Mouse (Mus musculus): ENCODE data around the gene Rxrb.

Rxrb gene

DNA sequence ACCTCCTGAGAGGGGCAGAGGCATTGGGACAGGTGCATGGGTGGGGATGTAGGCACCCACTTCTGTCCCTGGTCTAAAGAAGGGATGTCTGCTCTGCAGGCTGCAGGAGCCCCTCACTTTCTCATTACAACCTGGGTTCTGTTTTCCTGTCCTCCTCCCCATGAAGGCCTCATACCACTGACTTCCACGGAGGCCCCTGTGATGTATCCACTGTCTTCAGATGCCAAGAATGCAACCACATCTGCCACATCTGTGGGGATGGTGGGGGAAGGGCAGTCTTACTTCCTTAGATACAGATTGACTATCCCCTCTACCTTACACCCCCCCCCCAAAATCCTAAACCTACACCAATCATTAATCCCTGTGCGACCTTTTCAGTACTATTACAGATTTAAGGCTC is 5.4 kb upstream of the Rxrb start:
- DNase-seq = no peak

DNA sequence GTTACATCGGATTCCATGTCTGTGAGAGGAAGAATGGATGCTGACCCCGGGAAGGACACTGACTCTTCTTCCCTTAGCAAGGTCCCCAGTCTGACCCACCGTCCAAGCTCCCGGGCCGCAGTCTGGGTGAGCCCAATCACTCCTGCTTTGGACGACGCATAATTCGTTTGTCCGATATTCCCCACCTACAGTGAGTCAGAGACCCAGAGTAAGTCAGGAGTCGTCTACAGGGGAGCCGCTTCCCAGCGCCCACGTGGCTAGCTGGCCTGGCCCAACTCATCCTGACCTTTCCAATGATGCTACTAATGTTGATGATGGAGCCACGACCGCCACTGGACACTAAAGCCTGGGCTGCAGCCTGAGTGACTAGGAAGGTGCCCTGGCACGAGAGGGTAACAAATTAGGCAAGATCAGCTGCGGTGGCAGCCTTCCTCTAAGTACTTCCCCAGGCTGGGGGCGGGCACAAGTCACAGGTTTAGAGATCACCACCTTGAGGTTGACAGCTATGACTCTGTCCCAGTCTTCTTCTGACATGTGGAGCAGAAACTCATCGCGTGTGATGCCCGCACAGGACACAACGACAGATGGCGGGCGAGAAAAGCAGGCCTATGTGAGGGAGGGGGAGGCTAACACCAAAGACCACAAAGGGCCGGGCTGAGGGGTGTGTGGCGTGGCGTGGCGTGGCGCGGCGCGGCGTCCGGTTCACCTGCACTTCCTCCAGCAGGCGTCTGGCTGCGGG is 4.5 kb upstream of the Rxrb start:
- DNase-seq = peak; percentile 24

DNA sequence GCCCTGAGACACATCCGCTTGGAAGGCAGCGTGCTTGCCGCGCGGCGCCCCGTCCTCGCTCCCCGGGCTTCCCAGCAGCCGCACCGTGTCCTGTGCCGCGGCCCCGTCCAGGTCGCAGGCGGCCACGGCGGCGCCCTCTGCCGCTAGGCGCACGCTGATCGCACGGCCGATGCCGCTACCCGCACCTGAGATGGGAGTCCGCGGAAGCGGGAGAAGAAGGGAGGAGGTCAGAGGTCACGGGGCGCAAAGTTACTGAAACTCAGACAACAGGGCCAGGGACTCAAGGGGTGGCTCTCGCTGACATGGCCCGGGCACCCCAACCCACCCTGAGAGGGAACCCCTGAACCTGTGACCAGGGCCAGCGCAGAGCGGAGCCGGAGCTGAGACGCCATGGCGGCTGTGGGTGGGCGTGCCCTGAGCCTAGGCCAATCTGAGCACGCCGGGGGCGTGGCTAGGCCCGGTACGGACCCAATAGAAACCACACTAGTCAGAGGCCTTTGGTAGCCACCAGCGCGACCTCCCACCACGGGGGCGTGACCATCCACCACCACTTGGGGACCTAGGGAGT is 3.9 kb upstream of the Rxrb start, which contains the start of gene H2-Ke6:
H2-Ke6 (minus strand) TSS at position 405 of the 568 bp plus-strand sequence.
- DNase-seq = peak; percentile 97

DNA sequence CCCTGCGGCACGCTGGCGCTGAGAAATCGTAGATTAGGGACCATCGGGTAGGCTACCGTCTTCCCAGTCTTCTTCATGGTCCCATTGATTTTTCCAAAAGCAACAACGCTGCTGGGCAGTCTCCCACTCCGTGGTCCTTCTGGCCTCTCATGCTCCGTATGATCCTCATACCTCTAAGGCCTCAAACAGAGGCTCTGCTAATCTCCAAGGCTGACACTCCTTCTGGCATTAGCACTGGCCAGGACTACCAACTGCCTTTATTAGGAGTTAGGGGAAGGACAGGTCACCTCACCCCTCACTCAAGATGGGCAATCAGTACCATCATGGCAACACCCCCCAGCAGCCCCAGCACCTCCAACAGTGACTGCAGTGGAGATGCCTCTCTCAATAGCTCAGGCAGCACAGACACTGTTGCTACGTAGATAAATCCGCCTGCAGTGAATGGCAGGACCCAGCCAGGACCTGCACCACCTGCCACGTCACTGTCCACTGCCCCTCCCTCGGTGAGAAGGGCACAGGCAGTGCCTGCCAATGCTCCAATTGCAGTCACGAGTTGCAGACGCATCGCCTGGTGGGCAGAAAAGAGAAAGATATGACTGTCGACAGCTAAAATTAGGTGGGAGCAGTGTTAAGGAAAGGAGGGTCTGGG is 3.0 kb upstream of the Rxrb start:
- no peak for DNase-seq

DNA sequence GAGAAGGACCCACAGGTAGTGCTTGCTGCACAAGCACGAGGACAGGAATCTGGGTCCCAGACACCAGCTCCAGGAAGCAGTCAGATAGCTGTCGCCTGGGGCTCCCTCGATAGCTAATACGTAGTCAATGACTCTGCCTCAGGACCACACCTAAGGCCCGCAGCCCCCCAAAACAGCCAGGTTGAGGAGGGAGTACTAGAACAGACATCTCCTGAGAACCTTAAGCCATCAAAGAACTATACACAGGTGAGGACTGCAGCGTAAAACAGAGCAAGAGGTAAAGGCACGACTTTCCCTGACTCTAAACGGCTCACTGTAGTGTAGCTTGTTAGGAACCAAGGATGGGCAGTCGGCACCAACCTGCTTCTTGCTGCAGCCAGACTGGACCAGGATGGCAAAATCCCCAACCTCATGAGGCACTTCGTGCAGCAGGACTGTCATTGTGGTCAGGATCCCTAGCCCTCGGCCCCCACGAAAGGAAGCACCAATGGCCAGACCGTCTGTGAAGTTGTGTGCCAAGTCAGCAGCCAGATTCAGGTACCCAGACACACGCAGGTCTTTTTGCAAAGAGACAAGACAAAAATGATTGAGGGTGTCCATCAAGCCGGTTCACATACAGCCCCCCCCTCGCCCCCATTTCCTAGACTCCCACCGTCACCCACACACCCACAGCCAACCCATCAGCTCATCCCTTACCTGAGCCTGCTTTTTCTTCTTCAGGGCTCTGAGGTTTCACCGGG is 2.3 kb upstream of the Rxrb start:
- no peak for DNase-seq

DNA sequence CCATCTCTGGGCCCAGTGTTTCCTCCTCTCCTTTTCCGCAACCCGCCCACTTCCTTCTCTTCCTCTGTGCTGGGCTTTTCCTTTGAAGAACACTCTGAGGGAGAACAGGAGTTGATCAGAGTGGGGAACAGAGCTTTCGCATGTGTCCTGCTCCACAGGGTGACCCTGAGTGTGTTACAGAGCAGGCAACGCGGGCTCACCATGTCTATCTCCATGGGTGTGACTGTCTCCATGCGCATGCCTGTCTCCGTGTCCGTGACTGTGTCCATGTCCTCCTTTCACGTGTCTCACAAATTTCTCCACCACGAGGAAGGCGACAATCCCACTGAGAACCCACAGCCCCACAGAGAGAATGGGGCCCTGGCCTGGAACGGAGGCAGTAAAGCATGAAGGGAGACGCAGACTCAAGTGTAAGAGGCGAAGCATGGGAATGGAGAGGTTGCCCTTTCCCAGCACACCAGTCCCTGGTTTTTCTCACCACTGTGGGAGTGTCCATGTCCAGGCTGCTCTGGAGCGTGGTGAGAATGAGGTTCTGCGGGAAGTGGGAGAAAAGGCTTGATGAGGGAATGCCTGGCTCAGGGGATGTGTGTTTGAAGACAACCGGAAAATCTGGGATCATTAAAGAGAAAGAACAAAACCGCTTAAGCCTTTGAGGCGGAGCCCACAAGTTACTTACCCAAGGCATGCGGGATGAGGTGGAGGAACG is 1.6 kb upstream of the Rxrb start:
- DNase-seq = no peak

DNA sequence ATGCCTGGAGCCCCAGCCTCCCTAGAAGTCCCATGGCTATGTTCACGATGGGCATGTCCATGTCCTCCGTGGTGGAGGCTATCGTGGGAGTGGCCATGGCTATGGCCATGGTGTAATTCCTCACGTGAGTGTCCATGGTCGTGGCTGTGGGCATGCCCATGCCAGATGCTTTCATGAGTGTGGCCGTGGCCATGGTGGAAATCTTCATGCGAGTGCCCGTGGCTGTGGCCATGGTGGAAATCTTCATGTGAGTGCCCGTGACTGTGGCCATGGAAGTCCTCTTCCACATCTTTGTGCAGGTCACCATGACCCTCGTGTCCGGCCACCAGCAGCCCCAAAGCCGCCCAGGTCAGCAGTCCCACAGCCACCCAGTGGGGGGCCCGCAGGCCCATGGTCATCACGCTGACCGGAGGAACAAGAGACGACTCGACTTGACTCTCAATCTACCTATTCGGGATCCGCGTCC is 718 bp upstream of the Rxrb start:
- DNase-seq = no peak

DNA sequence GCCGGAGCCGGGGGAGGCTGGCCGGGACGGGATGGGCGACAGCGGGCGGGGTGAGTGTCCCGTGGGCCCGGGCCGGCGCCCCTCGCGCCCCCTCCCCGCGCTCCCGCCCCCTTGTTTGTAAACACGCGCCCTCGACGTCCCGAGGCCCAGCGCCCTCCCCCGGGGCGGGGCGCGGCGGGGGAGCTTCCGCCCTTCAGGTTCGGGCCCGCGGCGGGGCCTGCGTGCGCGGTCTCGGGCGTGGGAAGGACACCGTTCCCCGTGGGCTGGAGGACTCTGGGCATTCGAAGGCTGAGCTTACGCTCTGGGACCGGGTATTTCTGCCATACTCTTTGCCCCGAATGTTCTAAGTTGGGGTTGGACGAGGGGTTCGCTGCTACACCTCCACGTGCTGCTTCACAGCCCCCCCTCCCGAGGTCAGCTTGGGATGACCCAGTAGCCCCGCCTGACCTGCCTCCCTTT is 591 bp downstream of the Rxrb start:
- DNase-seq = peak; percentile 86

DNA sequence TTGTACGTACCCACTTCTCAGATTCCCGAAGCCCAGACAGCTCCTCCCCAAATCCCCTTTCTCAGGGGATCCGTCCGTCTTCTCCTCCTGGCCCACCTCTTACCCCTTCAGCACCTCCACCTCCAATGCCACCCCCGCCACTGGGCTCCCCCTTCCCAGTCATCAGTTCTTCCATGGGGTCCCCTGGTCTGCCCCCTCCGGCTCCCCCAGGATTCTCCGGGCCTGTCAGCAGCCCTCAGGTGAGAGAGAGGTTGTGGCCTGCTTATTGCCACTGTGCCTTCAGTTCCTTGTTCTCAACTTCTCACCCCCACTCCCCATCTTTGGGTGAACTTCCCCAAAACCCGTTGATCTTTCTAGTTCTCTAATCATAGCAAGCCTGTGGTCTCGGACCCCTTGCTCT is 1.2 kb downstream of the Rxrb start:
- DNase-seq = peak; percentile 21

DNA sequence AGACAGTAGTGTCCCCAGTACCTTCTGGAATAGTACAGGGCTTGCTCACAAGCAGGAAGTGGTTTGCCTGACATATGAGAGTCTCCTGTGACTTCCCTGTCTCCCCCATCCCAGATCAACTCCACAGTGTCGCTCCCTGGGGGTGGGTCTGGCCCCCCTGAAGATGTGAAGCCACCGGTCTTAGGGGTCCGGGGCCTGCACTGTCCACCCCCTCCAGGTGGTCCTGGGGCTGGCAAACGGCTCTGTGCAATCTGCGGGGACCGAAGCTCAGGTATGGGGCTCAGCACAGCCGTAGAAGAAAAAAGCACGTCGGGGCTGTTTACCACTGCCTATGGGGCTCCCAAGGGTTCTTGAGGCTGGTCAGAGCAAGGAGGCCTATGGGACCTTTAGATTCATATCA is 1.8 kb downstream of the Rxrb start:
- DNase-seq = no peak

DNA sequence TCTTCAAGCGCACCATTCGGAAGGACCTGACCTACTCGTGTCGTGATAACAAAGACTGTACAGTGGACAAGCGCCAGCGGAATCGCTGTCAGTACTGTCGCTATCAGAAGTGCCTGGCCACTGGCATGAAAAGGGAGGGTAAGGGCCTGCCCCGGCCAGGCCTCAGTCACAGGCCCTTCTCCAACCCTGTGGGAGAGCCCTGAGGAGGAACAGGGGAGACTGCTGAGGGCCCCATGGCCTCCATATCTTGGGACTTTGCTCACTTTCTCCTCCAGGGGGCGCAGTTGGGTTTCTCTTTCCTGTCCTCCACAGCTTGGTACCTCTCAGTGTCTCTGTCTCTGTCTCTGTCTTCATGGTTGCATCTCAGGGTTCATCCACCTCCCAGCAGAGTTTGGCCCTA is 2.5 kb downstream of the Rxrb start:
- DNase-seq = peak; percentile 58

DNA sequence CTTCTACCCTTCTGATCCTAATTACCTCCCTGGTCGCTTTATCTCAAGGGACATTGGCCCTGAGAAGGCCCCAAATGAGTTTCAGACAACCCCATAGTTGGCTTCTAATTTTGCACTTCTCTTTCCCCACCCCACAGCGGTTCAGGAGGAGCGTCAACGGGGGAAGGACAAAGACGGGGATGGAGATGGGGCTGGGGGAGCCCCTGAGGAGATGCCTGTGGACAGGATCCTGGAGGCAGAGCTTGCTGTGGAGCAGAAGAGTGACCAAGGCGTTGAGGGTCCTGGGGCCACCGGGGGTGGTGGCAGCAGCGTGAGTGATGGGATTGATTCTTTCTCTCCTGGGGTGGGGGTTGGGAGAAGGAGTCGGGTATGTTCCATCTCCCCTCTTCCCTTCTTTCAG is 3.9 kb downstream of the Rxrb start:
- no peak for DNase-seq

DNA sequence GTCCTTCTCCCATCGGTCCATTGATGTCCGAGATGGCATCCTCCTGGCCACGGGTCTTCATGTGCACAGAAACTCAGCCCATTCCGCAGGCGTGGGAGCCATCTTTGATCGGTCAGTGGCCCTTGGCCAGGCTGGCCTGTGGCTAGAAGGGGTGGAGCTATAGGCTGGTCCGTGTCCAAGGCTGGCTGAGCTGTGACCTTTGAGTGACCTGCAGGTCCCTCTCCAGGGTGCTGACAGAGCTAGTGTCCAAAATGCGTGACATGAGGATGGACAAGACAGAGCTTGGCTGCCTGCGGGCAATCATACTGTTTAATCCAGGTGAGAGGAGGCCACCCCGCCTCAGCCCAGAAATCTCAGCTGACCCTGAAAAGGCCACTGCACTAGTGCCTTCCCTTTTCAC is 5.0 kb downstream of the Rxrb start:
- DNase-seq = peak; percentile 44

DNA sequence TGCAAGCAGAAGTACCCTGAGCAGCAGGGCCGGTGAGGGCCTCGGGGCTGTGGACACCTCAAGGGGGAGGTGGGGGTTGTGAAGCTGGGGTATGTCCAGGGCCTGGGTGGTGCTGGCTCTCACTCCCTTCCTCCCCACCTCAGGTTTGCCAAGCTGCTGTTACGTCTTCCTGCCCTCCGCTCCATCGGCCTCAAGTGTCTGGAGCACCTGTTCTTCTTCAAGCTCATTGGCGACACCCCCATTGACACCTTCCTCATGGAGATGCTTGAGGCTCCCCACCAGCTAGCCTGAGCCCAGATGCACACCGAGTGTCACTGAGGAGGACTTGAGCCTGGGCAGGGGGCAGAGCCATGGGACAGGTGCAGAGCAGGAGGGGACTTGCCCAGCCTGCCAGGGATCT is 5.6 kb downstream of the Rxrb start:
- no peak for DNase-seq

DNA sequence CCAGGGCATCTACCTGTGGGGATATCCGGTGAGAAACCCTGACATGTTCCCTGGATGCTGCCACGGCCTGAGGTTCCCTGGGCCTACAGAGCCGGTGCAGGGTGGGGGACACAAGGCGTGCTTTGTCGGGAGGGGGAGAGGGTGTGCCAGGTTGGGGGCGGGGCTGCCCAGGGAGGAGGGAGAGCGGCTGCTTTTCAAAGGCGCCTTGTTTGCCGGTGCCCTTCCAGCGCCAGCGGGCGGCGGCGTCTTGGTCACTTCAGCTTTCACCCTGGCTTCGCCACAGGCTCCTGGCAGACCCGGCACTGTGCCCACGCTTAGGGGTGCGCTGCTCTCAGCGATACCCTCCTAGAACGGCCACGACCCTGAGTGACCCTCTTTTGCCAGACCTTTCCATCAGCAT is 6.8 kb downstream of the Rxrb start:
- peak; percentile 19 for DNase-seq

DNA sequence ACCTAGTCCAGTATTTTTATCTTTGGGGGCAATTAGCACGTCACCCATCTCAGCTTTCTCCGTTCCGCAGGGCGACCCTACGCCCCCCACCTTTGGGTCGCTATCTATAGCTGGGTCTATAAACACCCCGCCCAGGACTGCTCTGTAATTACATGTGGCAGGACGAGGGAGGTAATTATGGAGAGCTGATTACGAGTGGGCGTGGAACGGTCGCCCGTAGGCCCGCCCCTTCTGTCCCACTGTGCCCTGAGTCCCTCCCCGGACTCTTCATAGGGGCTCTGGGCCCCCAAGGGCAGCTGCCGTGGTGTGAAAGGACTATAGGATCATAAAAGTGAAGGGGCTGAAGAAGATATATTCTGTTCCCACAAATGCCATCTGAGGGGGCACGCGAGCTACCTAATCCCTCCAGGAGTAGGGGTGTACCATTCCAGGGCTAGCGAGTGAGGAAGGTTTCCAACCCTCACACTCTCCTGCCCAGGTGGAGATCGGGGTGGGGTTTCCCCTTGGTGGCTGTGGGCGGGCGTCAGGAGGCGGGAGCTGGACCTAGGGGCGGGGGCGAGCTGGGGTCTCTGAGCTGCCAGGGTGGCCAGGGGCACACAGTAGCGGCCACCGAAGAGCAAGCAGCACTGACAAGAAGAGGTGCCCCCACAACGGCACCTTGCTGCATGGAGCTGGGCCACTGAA is 7.4 kb downstream of the Rxrb start, which contains the start of gene Col11a2:
Col11a2 (plus strand) TSS at position 560 of the 684 bp plus-strand sequence.
- peak; percentile 22 for DNase-seq

DNA sequence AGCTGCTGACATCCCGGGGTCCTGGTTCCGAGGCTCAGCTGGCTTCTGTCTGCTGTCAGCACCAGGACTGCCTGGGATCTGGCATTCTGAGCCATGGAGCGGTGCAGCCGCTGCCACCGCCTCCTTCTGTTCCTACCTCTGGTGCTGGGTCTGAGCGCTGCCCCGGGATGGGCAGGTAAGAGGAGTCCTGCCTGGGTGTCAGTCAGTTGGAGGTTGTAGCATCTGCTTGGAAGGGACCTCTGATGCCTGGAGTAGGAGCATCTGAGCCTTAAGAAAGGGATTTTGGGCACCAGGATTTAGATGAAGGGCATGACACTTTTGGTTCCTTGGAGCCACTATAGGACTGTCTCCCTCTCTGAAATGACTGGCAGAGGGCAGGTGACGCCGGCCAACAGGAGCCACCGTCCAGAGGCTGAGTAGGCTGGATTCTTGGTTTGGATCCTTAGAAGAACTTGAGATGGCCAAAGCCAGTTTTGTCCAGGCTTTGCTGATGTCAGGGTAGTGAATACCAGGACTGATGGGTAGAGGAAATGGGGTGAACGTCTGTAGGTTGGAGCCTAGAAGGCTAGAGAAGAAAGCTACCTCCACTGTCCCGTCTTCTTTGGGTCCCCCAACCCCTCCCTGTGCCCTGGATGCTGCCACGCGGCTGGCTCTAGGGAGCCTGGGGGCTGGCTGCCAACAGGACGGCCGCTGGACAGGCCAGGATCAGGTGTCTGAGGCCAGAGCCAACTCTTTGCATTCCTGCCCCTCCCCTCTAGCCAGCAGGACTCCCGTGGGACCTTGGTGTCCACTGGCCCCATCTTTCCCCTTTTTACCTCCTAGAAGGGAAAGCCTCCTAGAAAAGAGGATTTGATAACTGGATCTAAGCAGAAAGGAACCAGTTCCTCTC is 8.2 kb downstream of the Rxrb start:
- peak; percentile 39 for DNase-seq

DNA sequence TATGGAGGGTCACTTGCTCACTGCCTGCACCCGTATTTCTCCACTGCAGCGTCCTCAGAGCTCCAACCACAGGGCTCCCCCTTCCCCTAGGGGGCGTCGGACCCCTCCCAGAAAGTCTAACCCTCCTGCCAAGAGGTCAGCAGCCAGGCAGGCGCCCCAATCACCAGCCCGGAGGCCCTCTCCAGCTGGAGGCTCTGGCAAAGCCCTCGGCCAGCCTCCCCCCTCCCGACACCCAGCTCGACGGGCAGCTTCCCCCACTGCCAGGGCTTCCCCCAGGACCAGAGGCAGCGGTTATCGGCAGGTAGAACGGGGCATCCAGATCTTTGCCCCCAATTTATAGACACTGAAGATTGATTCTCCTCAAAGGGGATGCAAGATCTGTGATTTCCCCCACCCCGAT is 14.3 kb downstream of the Rxrb start:
- DNase-seq = no peak

DNA sequence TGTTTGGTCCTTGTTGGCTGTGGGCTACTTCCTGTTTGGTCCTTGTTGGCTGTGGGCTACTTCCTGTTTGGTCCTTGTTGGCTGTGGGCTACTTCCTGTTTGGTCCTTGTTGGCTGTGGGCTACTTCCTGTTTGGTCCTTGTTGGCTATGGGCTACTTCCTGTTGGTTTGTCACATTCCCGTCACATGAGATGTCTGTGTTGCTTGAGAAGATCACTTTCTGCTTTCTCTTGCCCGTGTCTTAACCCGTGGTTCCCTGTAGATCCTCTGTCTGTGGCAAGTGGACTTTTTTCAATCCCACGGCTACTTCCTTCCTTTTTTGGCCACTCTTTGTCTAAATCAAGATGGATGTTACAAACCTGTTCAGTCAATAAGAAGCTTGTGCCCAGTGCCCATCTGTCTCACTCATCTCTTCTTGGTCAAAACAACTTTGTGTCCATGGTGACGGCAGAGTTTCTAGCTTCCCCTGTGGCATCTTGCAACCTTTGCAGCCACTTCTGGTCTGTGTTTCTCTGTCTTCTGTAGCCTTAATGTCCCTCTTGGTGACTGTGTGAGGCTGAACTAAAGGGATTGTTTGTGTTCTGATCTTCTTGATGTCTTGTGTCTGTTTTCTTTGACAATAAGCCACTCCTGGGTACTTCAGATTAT is 15.9 kb downstream of the Rxrb start:
- no peak for DNase-seq

DNA sequence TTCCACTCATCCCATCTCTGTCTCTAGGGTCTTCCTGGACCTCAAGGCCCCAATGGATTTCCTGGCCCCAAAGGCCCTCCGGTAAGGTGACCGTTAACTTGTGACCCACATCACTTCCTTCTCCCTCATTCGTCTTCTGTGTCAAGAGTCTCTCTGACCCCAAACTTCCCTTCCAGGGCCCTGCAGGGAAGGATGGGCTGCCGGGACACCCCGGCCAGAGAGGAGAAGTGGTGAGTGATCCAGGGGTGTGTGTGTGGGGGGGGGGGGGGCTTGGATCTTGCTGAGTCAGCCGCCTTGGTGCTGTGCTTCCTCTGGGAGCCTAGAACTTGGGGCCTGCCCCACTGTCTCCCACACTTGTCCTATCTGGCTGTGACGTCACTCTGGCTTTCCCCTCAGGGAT is 25.6 kb downstream of the Rxrb start:
- no peak for DNase-seq

All from kidney, postnatal 14 days (tissue).